Mouse (Mus musculus) hindbrain, embryonic 15.5 days (tissue): ENCODE data around the gene Gimap5. TPM values are rescaled to one million over a fixed set of nuclear protein-coding genes. Genes with fewer than 3 reads are reported as not detected.

Source experiments
- ATAC-seq: fragments of 200-750 bp; cut with Nextera tagmentation; 2 replicates; pipeline ENCODE4 v1.8.0; 2017; ENCODE audit warnings: low read depth, moderate number of reproducible peaks, moderate TSS enrichment; ENCODE audit not compliant: low FRiP score
- H3K27ac ChIP-seq: fragments of 300-500 bp; sonication (generic); replicated peaks from 2 replicates; pipeline ENCODE4 v1.5.1; 2015; ENCODE audit warnings: mild to moderate bottlenecking, inconsistent platforms
- H3K27me3 ChIP-seq: fragments of 300-500 bp; sonication (generic); 2 replicates; pipeline ENCODE4 v1.6.1; 2015; ENCODE audit warnings: control low read depth, inconsistent platforms
- H3K36me3 ChIP-seq: fragments of 300-500 bp; sonication (generic); 2 replicates; pipeline ENCODE4 v1.6.1; 2015; ENCODE audit warnings: control low read depth, inconsistent platforms
- H3K4me1 ChIP-seq: fragments of 300-500 bp; sonication (generic); replicated peaks from 2 replicates; pipeline ENCODE4 v1.6.1; 2015; ENCODE audit warnings: control low read depth, inconsistent platforms
- H3K4me2 ChIP-seq: fragments of 300-500 bp; sonication (generic); 2 replicates; pipeline ENCODE4 v1.6.1; 2015; ENCODE audit warnings: moderate library complexity, mild to moderate bottlenecking, inconsistent platforms
- H3K4me3 ChIP-seq: fragments of 300-500 bp; sonication (generic); 2 replicates; pipeline ENCODE4 v1.5.1; 2015; ENCODE audit warnings: mild to moderate bottlenecking, inconsistent platforms
- H3K9ac ChIP-seq: fragments of 300-500 bp; sonication (generic); 2 replicates; pipeline ENCODE4 v1.6.1; 2015; ENCODE audit warnings: inconsistent platforms
- H3K9me3 ChIP-seq: fragments of 300-500 bp; sonication (generic); 2 replicates; pipeline ENCODE4 v1.6.1; 2016; ENCODE audit warnings: control low read depth, inconsistent platforms
- WGBS: fragments of 180-500 bp; shearing (Covaris S2); methylation state at CpG from one replicate; pipeline ENCODE4 v1.1.7; 2015; 5-methylcytosine and 5-hydroxymethylcytosine counted together
- polyA plus RNA-seq: library from polyadenylated mRNA; unstranded; fragments of >200 nt; fragmentation: Nextera tagmentation; extraction: Ambion mirVana; gene quantifications from 2 replicates; pipeline ENCODE4 v1.2.1, GENCODE M21; 2015

Gimap5 gene
- 1.2 and 2.3 TPM in 2 replicates for polyA plus RNA-seq

- no peak for ATAC-seq
- H3K27me3 ChIP-seq: peaks cover 23% of the 10 kb centered on the region
- WGBS: 44% methylated on average over 16 of the region's 16 CpGs
Observed at GRCm38 (mm10) chr6:48745959-48746889, at the start of gene Gimap5. Gimap5 (plus strand) TSS chr6:48746197.

GRCm38 (mm10) chr6:48696830-48697554 is 49.0 kb upstream of the Gimap5 start:
- H3K9ac ChIP-seq: no peak overlapping the region
- H3K4me2 ChIP-seq: no peak overlapping the region
- no peak for ATAC-seq
- H3K9me3 ChIP-seq: no peaks in the 10 kb centered on the region
- H3K4me1 ChIP-seq: no peaks in the 10 kb centered on the region
- 80% methylated on average over 4 of the region's 4 CpGs for WGBS
- H3K36me3 ChIP-seq: no peaks in the 10 kb centered on the region
- no peak overlapping the region for H3K27ac ChIP-seq
- H3K27me3 ChIP-seq: no peaks in the 10 kb centered on the region
- H3K4me3 ChIP-seq: no peak overlapping the region

More at GRCm38 (mm10) chr6:48745959-48746889, at the start of gene Gimap5:
- Histone ChIP-seq H3K27ac (no peak within 1 kb of the TSS), H3K9ac (no peak within 1 kb of the TSS), H3K4me3 (no peak within 1 kb of the TSS), H3K36me3 (no peaks in the 10 kb centered on the region), H3K4me1 (peaks cover 18% of the 10 kb centered on the region; the same call in 1 of the 2 replicates), H3K4me2 (no peak within 1 kb of the TSS), H3K9me3 (no peaks in the 10 kb centered on the region)

DNA sequence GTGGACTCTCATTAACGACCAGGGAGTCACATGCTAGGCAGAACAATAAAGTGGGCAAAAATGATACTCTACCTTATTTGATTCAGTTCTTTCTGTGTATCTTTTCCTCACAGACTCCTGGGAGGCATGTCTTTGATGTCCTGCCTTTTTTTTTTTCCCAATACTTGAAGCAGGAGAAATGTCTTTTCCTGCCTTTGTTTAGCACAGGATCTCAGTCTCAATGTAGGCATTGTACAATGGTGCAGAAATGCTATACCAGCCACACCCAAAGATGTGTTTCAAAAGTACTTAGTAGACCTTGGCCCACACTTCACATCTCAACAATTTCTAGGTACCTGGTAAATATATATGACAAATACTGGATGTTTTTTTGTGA is 48.5 kb upstream of the Gimap5 start:
- H3K9ac ChIP-seq: no peak overlapping the region
- no peaks in the 10 kb centered on the region for H3K9me3 ChIP-seq
- WGBS: 59% methylated on average over 1 of the region's 1 CpGs
- H3K4me3 ChIP-seq: no peak overlapping the region
- no peaks in the 10 kb centered on the region for H3K27me3 ChIP-seq
- no peaks in the 10 kb centered on the region for H3K36me3 ChIP-seq
- ATAC-seq: no peak
- no peak overlapping the region for H3K27ac ChIP-seq
- H3K4me2 ChIP-seq: no peak overlapping the region
- H3K4me1 ChIP-seq: no peaks in the 10 kb centered on the region

GRCm38 (mm10) chr6:48698066-48698856 is 47.7 kb upstream of the Gimap5 start:
- Histone ChIP-seq H3K4me1 (no peaks in the 10 kb centered on the region), H3K4me3 (no peak overlapping the region), H3K9me3 (no peaks in the 10 kb centered on the region), H3K27ac (no peak overlapping the region), H3K27me3 (no peaks in the 10 kb centered on the region), H3K36me3 (no peaks in the 10 kb centered on the region), H3K9ac (no peak overlapping the region), H3K4me2 (no peak overlapping the region)
- WGBS: 82% methylated on average over 7 of the region's 7 CpGs
- ATAC-seq: no peak

DNA sequence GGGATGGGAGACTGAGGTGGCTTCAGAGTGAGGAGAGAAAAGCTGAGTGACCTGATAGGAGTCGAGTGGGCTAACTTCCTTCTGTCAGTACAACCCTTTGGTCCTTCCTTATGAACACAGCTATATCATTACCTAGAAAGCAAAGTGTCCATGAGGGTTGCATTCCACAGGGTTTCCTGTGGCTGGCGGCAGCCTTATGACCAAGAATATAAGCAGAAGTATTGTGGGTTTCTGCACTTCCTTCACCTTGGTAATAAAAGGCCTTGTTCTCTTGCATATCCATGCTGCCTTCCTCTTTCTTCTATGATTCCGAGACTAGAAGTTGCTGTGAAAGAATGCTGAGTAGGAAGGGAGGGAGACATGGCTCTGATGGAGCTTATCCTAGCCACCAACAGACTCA is 47.1 kb upstream of the Gimap5 start:
- no peak overlapping the region for H3K27ac ChIP-seq
- no peaks in the 10 kb centered on the region for H3K36me3 ChIP-seq
- H3K4me3 ChIP-seq: no peak overlapping the region
- ATAC-seq: no peak
- no peak overlapping the region for H3K4me2 ChIP-seq
- no peaks in the 10 kb centered on the region for H3K9me3 ChIP-seq
- no peaks in the 10 kb centered on the region for H3K4me1 ChIP-seq
- no peak overlapping the region for H3K9ac ChIP-seq
- no peaks in the 10 kb centered on the region for H3K27me3 ChIP-seq
- WGBS: 88% methylated on average over 3 of the region's 3 CpGs

- Histone ChIP-seq H3K27ac (no peak overlapping the region), H3K36me3 (no peaks in the 10 kb centered on the region), H3K9me3 (no peaks in the 10 kb centered on the region), H3K4me2 (no peak overlapping the region), H3K4me1 (no peaks in the 10 kb centered on the region), H3K9ac (no peak overlapping the region), H3K4me3 (no peak overlapping the region), H3K27me3 (no peaks in the 10 kb centered on the region)
- no peak for ATAC-seq
- WGBS: 63% methylated on average over 5 of the region's 5 CpGs
Observed at GRCm38 (mm10) chr6:48700251-48701075, 45.5 kb upstream of the Gimap5 start.

DNA sequence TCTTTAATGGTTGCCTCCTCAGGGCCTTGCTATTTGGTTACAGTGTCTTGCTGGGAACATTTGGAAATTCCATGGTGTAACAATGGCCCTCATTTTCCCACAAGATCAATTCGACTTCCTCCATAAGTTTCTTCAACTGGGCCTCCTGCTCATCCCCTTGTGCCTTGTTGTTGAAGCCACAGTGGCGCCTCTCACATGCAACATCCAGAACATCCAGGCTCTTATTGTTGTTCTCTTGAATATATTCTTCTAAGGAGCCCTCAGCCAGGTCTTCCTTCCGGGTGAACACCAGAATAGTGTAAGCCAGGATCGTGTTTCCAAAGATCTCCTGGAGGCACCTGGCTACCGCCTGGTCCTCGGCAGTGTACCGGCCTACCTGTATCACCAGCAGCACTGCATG is 43.9 kb upstream of the Gimap5 start:
- Histone ChIP-seq H3K4me3 (no peak overlapping the region), H3K9me3 (no peaks in the 10 kb centered on the region), H3K4me1 (no peaks in the 10 kb centered on the region), H3K27ac (no peak overlapping the region), H3K4me2 (no peak overlapping the region), H3K27me3 (no peaks in the 10 kb centered on the region), H3K9ac (no peak overlapping the region), H3K36me3 (no peaks in the 10 kb centered on the region)
- ATAC-seq: no peak
- 87% methylated on average over 7 of the region's 7 CpGs for WGBS

DNA sequence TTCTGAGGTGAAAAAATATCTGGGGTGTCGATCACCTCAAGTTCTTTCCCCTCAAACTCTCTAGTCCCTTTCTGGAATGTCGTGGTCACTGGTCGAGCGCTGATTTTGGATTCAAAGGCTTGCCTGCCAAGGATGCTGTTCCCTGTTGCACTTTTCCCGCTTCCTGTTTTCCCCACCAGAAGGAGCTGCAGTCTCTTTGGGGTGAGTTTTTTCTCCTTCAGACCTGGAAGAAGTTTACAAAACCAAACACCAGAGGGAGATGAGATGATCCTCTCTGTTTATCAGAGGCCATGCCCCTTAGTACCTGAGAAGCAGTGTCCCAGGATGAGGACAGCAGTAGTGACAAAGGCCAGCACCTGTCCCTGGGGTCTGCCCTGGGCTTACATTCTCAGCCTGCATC is 43.4 kb upstream of the Gimap5 start:
- no peak overlapping the region for H3K4me3 ChIP-seq
- no peaks in the 10 kb centered on the region for H3K27me3 ChIP-seq
- no peak overlapping the region for H3K9ac ChIP-seq
- WGBS: 75% methylated on average over 5 of the region's 5 CpGs
- no peaks in the 10 kb centered on the region for H3K36me3 ChIP-seq
- ATAC-seq: no peak
- no peak overlapping the region for H3K4me2 ChIP-seq
- no peak overlapping the region for H3K27ac ChIP-seq
- no peaks in the 10 kb centered on the region for H3K9me3 ChIP-seq
- no peaks in the 10 kb centered on the region for H3K4me1 ChIP-seq

DNA sequence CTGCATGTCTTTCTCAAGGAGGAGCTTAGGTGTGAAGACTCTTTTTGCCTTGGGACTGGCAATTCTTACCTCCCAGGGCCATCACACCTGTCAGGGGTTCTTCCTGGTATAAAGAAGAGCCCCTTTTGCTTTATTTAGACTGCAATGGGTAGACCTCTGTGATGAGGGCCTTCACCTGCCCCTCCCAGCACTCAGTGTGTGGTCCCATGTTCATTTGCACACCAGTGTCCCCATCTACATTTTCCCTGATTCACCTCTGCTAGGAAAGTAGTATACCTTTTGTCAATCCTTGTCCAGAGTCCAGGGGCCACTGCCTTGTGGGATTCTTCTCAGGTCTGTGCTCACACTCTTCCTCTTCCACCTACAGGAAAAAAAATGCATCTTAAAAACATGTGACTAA is 41.9 kb upstream of the Gimap5 start:
- Histone ChIP-seq H3K36me3 (no peaks in the 10 kb centered on the region), H3K9me3 (no peaks in the 10 kb centered on the region), H3K27me3 (no peaks in the 10 kb centered on the region), H3K4me2 (no peak overlapping the region), H3K9ac (no peak overlapping the region), H3K4me1 (no peaks in the 10 kb centered on the region), H3K4me3 (no peak overlapping the region), H3K27ac (no peak overlapping the region)
- no peak for ATAC-seq

DNA sequence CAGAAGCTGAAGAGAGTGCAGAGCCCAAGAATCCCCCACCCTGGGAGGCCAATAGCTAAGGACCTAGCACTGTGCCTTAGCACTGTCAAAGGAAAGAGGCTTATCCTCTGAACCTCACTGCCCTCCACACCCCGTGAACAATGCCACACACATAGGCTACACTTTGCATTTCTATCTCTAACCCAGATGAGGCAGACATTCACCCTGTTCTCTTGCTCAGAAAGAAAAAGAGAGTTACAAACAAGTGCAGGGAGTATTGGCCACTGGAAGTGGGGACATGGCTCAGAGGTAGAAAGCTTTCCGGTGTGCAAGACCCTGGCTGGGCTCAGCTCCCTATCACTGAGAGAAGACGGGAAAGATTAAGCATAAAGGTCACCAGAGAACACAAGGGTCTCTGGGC is 39.9 kb upstream of the Gimap5 start:
- H3K36me3 ChIP-seq: no peaks in the 10 kb centered on the region
- no peaks in the 10 kb centered on the region for H3K9me3 ChIP-seq
- 68% methylated on average over 3 of the region's 3 CpGs for WGBS
- H3K9ac ChIP-seq: no peak overlapping the region
- H3K27me3 ChIP-seq: no peaks in the 10 kb centered on the region
- ATAC-seq: no peak
- no peak overlapping the region for H3K27ac ChIP-seq
- H3K4me3 ChIP-seq: no peak overlapping the region
- no peaks in the 10 kb centered on the region for H3K4me1 ChIP-seq
- no peak overlapping the region for H3K4me2 ChIP-seq

DNA sequence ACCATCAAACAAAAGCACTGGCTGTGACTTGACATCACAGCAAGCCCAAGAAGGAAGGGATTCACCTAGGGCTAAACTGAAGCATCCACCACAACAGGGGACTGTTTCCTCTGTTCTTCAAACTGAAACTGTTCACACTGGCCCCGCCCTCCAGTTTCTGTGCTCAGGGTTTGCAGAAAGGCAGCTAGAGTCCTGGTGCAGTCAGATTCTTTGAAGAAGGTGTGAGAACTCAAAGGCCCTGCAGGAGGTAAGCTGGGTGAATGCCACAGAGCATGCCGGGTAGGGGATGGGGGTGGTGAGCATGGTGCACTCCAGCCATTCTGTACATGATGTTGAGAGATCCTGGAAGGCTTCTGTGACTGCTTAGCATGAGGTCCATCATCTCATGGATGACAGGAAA is 27.5 kb upstream of the Gimap5 start, which contains the start of the genes Gm28053 and Gimap7:
Gene Gm28053, plus strand, starts transcription at position 153 of the 400 bp plus-strand sequence.
Gene Gimap7, plus strand, starts transcription at position 167 of the 400 bp plus-strand sequence.
- ATAC-seq: no peak
- Histone ChIP-seq H3K36me3 (no peaks in the 10 kb centered on the region), H3K4me1 (no peaks in the 10 kb centered on the region), H3K27ac (no peak within 1 kb of the TSS), H3K9ac (no peak within 1 kb of the TSS), H3K4me3 (no peak within 1 kb of the TSS), H3K4me2 (no peak within 1 kb of the TSS), H3K9me3 (no peaks in the 10 kb centered on the region), H3K27me3 (no peaks in the 10 kb centered on the region)
- 61% methylated on average over 2 of the region's 2 CpGs for WGBS
